Mouse (Mus musculus): Measurements from ENCODE around the gene Ankrd13d. TPM values are rescaled to one million over a fixed set of nuclear protein-coding genes. Genes with fewer than 3 reads are reported as not detected.

Ankrd13d gene
- polyA plus RNA-seq, 1 experiment from 2014 or later, result 16.3 TPM

DNA sequence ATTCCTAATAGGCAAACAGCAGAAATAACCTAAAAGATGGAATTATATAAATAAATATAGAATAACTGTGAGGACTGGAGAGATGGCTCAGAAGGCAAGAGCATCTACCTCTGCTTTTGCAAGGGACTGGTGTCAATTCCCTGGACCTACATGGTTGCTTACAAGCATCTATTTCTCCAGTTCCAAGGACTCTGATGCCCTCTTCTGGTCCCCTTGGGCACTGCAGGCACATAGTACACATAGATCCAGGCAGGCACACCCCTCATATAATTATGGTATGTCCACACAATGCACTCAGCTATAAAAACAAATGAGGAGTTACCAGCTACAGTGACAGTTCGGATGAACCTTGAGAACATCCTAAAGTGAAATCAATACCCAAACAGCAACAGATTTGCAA is 3.5 kb downstream of the Ankrd13d start:
- Histone ChIP-seq H3K9ac (ENCODE audit: low read length) (no peak overlapping the region), H3K4me1 (ENCODE audit: control insufficient read depth, insufficient read depth, low read length) (0 out of 2 replicates have a peak, but pooled peaks cover 2% of the 10 kb centered on the region), H3K4me3 (ENCODE audit: low read depth, low read length) (no peak overlapping the region), H3K36me3 (ENCODE audit: control insufficient read depth, insufficient read depth, low read length) (no peaks in the 10 kb centered on the region), H3K9me3 (replicated peaks; ENCODE audit: control insufficient read depth, low read length) (no peaks in the 10 kb centered on the region), H3K27me3 (replicated peaks; ENCODE audit: control insufficient read depth, insufficient read depth, low read length) (no peaks in the 10 kb centered on the region), H3K4me2 (ENCODE audit: low read length) (no peak overlapping the region), H3K27ac (ENCODE audit: low read depth, low read length) (no peak overlapping the region)
- DNase-seq (ENCODE audit: low spot score) (no peak), ATAC-seq (no peak)
- WGBS, result 98% methylated on average over 1 of the region's 1 CpGs

DNA sequence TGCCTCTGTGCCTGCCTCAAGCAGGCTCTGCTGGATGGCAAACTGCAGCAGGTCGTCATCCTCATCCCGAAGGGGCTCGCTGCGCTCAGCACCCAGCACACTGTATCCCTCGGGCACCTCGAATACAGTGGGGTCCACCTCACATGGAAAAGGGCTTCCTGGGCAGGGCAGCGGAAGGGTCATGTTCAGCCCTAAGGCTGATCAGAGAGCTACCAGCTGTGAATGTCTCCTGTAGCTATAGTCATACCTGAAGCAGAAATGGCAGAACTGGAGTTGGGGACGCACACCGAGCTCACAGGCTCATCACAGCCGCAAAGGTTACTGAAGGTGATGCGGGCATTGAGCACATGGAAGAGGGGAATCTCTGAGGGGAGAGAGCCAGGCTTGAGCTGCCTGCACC is 12.0 kb downstream of the Ankrd13d start:
- Histone ChIP-seq H3K27me3 (replicated peaks; ENCODE audit: control insufficient read depth, insufficient read depth, low read length) (peaks cover 13% of the 10 kb centered on the region; the same call in 1 of the 2 replicates), H3K9ac (ENCODE audit: low read length) (no peak overlapping the region), H3K9me3 (replicated peaks; ENCODE audit: control insufficient read depth, low read length) (no peaks in the 10 kb centered on the region), H3K27ac (ENCODE audit: low read depth, low read length) (no peak overlapping the region), H3K4me3 (ENCODE audit: low read depth, low read length) (no peak overlapping the region), H3K4me2 (ENCODE audit: low read length) (no peak overlapping the region), H3K36me3 (ENCODE audit: control insufficient read depth, insufficient read depth, low read length) (peaks cover 4% of the 10 kb centered on the region; the same call in 1 of the 2 replicates), H3K4me1 (ENCODE audit: control insufficient read depth, insufficient read depth, low read length) (peaks cover 4% of the 10 kb centered on the region; the same call in 1 of the 2 replicates)
- DNase-seq (ENCODE audit: low spot score), result no peak
- no peak for ATAC-seq
- 94% methylated on average over 11 of the region's 11 CpGs for WGBS

DNA sequence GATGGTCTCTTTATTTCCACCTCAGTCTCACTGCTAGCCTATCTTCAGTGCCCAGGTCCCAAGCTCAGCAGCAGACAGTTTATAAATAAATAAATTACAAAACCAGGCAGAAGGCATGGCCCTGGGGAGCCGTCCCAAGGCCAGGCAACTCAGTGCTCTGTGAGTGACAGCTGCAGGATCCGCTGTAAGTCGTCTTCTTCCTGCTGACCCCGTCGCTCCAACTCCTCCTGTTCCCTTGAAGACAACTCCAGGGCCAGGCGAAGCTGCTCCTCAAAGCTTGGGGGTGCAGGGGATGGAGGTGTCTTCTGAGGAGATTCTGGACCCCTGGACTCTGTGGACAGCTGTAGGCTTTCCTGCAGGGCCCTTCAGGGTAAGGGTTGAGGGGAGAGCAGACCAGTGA is 12.8 kb downstream of the Ankrd13d start:
- no peak overlapping the region for H3K9ac ChIP-seq (ENCODE audit: low read length)
- peaks cover 4% of the 10 kb centered on the region; the same call in 1 of the 2 replicates for H3K36me3 ChIP-seq (ENCODE audit: control insufficient read depth, insufficient read depth, low read length)
- ATAC-seq, result no peak
- H3K9me3 ChIP-seq (replicated peaks; ENCODE audit: control insufficient read depth, low read length), result no peaks in the 10 kb centered on the region
- 80% methylated on average over 6 of the region's 6 CpGs for WGBS
- H3K4me1 ChIP-seq (ENCODE audit: control insufficient read depth, insufficient read depth, low read length), result peaks cover 4% of the 10 kb centered on the region; the same call in 1 of the 2 replicates
- no peak overlapping the region for H3K27ac ChIP-seq (ENCODE audit: low read depth, low read length)
- H3K4me3 ChIP-seq (ENCODE audit: low read depth, low read length), result no peak overlapping the region
- H3K4me2 ChIP-seq (ENCODE audit: low read length), result no peak overlapping the region
- peaks cover 13% of the 10 kb centered on the region; the same call in 1 of the 2 replicates for H3K27me3 ChIP-seq (replicated peaks; ENCODE audit: control insufficient read depth, insufficient read depth, low read length)
- DNase-seq (ENCODE audit: low spot score), result no peak

DNA sequence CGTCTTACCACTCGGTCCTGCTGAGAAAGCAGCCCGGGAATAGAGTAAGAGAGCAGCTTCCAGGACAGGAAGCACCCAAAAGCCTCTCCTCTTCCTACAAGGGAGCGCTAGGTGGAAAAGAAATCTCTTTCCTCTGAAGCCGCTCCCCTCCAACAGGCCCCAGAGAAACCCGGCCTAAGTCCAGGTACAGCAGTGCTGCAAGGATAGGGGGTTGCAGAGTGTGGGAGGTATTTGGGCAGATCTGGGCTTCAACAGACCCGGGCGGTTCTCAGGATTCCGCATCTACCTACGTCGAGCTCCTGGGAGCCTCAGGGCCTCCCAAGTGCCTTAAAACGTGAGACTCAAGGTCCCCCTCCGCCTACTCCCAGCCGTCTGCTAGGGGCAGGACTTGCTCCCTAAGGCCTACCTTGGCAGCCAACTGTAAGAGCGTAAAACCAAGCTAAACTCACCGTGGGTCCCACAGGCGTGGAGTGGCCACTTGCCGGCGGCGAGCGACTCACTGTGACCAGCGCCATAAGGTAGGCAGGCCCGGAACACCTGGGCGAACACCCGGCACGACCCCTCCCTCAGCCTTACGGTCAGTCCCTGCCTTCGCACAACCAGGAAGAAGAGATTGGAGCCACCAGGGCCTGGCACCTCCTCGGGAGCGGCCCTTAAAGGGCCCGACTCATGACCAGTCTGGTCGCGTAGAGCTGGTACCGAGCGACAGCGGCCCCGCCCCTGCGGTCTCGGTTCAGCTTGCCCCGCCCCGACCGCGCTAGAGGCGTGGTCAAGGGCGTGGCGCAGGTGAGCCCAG is 14.2 kb downstream of the Ankrd13d start, which contains the start of gene Ssh3:
Gene Ssh3, minus strand, starts transcription at position 615 of the 796 bp plus-strand sequence.
- Histone ChIP-seq H3K9ac (ENCODE audit: low read length) (peak within 1 kb of the TSS; percentile 33; the same call in 1 of the 2 replicates), H3K27ac (ENCODE audit: low read depth, low read length) (no peak within 1 kb of the TSS), H3K4me1 (ENCODE audit: control insufficient read depth, insufficient read depth, low read length) (peaks cover 4% of the 10 kb centered on the region; the same call in 1 of the 2 replicates), H3K27me3 (replicated peaks; ENCODE audit: control insufficient read depth, insufficient read depth, low read length) (peaks cover 13% of the 10 kb centered on the region; the same call in 1 of the 2 replicates), H3K9me3 (replicated peaks; ENCODE audit: control insufficient read depth, low read length) (no peaks in the 10 kb centered on the region), H3K4me2 (ENCODE audit: low read length) (peak within 1 kb of the TSS; percentile 47), H3K4me3 (ENCODE audit: low read depth, low read length) (peak within 1 kb of the TSS; percentile 18), H3K36me3 (ENCODE audit: control insufficient read depth, insufficient read depth, low read length) (peaks cover 4% of the 10 kb centered on the region; the same call in 1 of the 2 replicates)
- ATAC-seq (peak; percentile 50), DNase-seq (ENCODE audit: low spot score) (peak; percentile 22)
- 7% methylated on average over 46 of the region's 46 CpGs for WGBS

DNA sequence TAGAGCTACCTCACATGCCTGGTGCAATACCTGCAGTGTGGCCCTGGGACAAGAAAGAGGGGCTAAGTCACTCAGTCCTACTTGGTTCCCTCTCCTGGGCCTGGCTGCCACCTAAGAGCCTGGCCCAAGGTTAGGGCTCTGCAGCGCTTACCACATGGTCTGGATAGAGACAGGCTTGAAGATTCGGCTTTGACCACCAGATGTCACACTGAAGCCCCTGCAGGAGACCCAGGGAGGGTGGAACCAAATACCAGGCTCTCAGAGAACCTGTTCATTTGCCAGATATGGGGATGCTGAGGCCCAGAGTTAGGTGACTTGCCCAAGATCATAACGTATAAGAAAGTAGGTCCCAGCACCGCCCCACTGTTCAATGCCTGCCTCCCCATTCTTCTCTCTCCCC is 17.0 kb downstream of the Ankrd13d start:
- 72% methylated on average over 4 of the region's 4 CpGs for WGBS
- ATAC-seq, result no peak
- no peak overlapping the region for H3K9ac ChIP-seq (ENCODE audit: low read length)
- peaks cover 3% of the 10 kb centered on the region; the same call in 1 of the 2 replicates for H3K36me3 ChIP-seq (ENCODE audit: control insufficient read depth, insufficient read depth, low read length)
- H3K27me3 ChIP-seq (replicated peaks; ENCODE audit: control insufficient read depth, insufficient read depth, low read length), result peaks cover 13% of the 10 kb centered on the region; the same call in 1 of the 2 replicates
- no peak for DNase-seq (ENCODE audit: low spot score)
- H3K27ac ChIP-seq (ENCODE audit: low read depth, low read length), result no peak overlapping the region
- no peak overlapping the region for H3K4me2 ChIP-seq (ENCODE audit: low read length)
- peaks cover 4% of the 10 kb centered on the region; the same call in 1 of the 2 replicates for H3K4me1 ChIP-seq (ENCODE audit: control insufficient read depth, insufficient read depth, low read length)
- no peak overlapping the region for H3K4me3 ChIP-seq (ENCODE audit: low read depth, low read length)
- H3K9me3 ChIP-seq (replicated peaks; ENCODE audit: control insufficient read depth, low read length), result no peaks in the 10 kb centered on the region

DNA sequence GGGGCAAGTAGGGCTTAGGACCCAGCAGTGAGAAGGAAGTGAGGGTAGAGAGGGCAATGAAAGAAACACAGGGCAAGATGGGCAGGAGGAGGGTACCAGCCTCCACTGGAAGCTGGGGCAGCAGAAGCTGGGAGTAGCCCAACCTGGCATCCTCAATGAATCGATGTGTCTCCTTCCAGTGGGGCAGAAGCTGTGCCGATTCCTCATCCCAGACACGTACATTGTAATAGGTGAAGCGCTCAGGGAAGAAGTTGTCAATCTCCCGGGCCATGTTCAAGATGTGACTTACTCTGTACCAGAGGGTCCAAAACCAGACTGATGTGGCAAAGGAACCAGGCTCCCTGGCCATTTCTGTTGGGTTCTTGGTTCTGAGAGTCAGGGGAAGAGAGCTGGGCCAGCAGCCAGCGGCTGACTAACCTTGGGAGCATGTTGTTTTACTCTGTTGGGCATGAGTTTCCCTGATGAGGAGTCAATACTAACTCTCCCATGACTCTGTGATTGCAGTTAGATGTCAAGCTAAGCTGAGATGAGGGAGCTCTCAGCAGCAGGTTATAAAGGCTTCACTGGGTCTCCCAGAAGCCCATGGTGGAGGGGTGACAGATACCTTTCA is 18.7 kb downstream of the Ankrd13d start:
- Histone ChIP-seq H3K27ac (ENCODE audit: low read depth, low read length) (no peak overlapping the region), H3K36me3 (ENCODE audit: control insufficient read depth, insufficient read depth, low read length) (no peaks in the 10 kb centered on the region), H3K4me2 (ENCODE audit: low read length) (no peak overlapping the region), H3K9me3 (replicated peaks; ENCODE audit: control insufficient read depth, low read length) (no peaks in the 10 kb centered on the region), H3K27me3 (replicated peaks; ENCODE audit: control insufficient read depth, insufficient read depth, low read length) (peaks cover 12% of the 10 kb centered on the region; the same call in 1 of the 2 replicates), H3K4me1 (ENCODE audit: control insufficient read depth, insufficient read depth, low read length) (peaks cover 4% of the 10 kb centered on the region; the same call in 1 of the 2 replicates), H3K9ac (ENCODE audit: low read length) (no peak overlapping the region), H3K4me3 (ENCODE audit: low read depth, low read length) (no peak overlapping the region)
- WGBS, result 96% methylated on average over 6 of the region's 6 CpGs
- no peak for DNase-seq (ENCODE audit: low spot score)
- ATAC-seq, result no peak

DNA sequence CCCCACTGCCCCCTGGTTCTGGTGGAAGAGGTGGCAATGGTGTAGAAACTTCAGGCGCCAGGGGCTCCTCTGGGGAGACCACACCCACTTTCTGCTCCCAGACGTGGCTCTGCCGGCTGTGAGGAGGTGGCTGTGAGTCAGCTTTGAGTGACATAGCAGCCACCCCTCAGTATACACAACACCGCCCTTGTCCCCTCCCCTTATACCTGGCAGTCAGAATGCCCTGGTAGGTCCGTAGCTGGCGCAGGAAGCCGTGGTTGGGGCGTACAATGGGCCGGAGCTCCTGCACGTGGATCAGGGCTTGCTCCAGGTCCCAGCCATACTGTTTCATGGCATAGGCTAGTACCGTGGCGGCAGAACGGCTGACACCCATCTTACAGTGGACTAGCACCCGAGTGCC is 19.2 kb downstream of the Ankrd13d start:
- WGBS, result 66% methylated on average over 14 of the region's 14 CpGs
- no peak for DNase-seq (ENCODE audit: low spot score)
- no peaks in the 10 kb centered on the region for H3K9me3 ChIP-seq (replicated peaks; ENCODE audit: control insufficient read depth, low read length)

DNA sequence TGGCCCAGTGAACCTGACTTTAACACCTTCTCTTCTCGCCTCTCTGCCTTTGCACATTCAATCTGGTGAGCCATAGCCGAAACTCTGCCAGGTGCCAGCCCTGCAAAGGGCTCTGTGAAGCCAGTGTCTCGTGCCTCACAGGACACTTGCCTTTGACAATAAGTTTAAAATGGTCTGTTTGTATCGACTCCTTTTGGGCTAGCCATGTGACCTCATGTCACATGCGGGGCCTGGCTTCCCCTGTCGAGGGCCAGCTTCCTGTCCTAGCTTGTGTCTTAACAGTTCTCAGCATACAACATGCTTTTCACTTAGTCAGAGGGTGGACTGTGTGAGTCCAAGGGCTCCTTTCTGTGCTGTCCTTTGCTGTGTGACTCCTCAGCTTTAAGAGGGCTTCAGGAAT is 20.2 kb downstream of the Ankrd13d start:
- H3K9me3 ChIP-seq (replicated peaks; ENCODE audit: control insufficient read depth, low read length), result no peaks in the 10 kb centered on the region
- H3K27ac ChIP-seq (ENCODE audit: low read depth, low read length), result no peak overlapping the region
- 0 out of 2 replicates have a peak, but pooled peaks cover 3% of the 10 kb centered on the region for H3K27me3 ChIP-seq (replicated peaks; ENCODE audit: control insufficient read depth, insufficient read depth, low read length)
- DNase-seq (ENCODE audit: low spot score) (no peak), ATAC-seq (no peak)
- no peaks in the 10 kb centered on the region for H3K4me1 ChIP-seq (ENCODE audit: control insufficient read depth, insufficient read depth, low read length)
- no peak overlapping the region for H3K4me3 ChIP-seq (ENCODE audit: low read depth, low read length)
- no peak overlapping the region for H3K4me2 ChIP-seq (ENCODE audit: low read length)
- 71% methylated on average over 6 of the region's 6 CpGs for WGBS
- H3K9ac ChIP-seq (ENCODE audit: low read length), result no peak overlapping the region
- no peaks in the 10 kb centered on the region for H3K36me3 ChIP-seq (ENCODE audit: control insufficient read depth, insufficient read depth, low read length)

More for the DNA sequence above, 19.2 kb downstream of the Ankrd13d start:
- H3K9ac ChIP-seq (ENCODE audit: low read length), result no peak overlapping the region
- no peak overlapping the region for H3K4me2 ChIP-seq (ENCODE audit: low read length)
- no peaks in the 10 kb centered on the region for H3K4me1 ChIP-seq (ENCODE audit: control insufficient read depth, insufficient read depth, low read length)
- no peak overlapping the region for H3K4me3 ChIP-seq (ENCODE audit: low read depth, low read length)
- H3K36me3 ChIP-seq (ENCODE audit: control insufficient read depth, insufficient read depth, low read length), result no peaks in the 10 kb centered on the region
- 0 out of 2 replicates have a peak, but pooled peaks cover 6% of the 10 kb centered on the region for H3K27me3 ChIP-seq (replicated peaks; ENCODE audit: control insufficient read depth, insufficient read depth, low read length)
- ATAC-seq, result no peak
- no peak overlapping the region for H3K27ac ChIP-seq (ENCODE audit: low read depth, low read length)

All from forebrain, embryonic 14.5 days (tissue).